Mouse (Mus musculus) neural tube, embryonic 15.5 days (tissue): ENCODE data around the gene Rbfox2. TPM values are rescaled to one million over a fixed set of nuclear protein-coding genes. Genes with fewer than 3 reads are reported as not detected.
A peak's percentile ranks its signal among the peaks of the same experiment; 100 is the strongest.

Experiments
- ATAC-seq: fragments of 200-750 bp; cut with Nextera tagmentation; 2 replicates; pipeline ENCODE4 v1.8.0; 2017; ENCODE audit warnings: mild to moderate bottlenecking, moderate TSS enrichment, moderate library complexity; ENCODE audit not compliant: low FRiP score
- H3K27ac ChIP-seq: fragments of 300-500 bp; sonication (generic); replicated peaks from 2 replicates; pipeline ENCODE4 v1.5.1; 2015; ENCODE audit warnings: mild to moderate bottlenecking, inconsistent platforms
- H3K27me3 ChIP-seq: fragments of 300-500 bp; sonication (generic); replicated peaks from 2 replicates; pipeline ENCODE4 v1.6.1; 2015; ENCODE audit warnings: inconsistent platforms
- H3K36me3 ChIP-seq: fragments of 300-500 bp; sonication (generic); 2 replicates; pipeline ENCODE4 v1.6.1; 2015; ENCODE audit warnings: inconsistent platforms
- H3K4me1 ChIP-seq: fragments of 300-500 bp; sonication (generic); 2 replicates; pipeline ENCODE4 v1.6.1; 2015; ENCODE audit warnings: inconsistent platforms
- H3K4me2 ChIP-seq: fragments of 300-500 bp; sonication (generic); 2 replicates; pipeline ENCODE4 v1.6.1; 2015; ENCODE audit warnings: inconsistent platforms, mild to moderate bottlenecking, moderate library complexity
- H3K4me3 ChIP-seq: fragments of 300-500 bp; sonication (generic); replicated peaks from 2 replicates; pipeline ENCODE4 v1.5.1; 2015; ENCODE audit warnings: mild to moderate bottlenecking, inconsistent platforms
- H3K9ac ChIP-seq: fragments of 300-500 bp; sonication (generic); replicated peaks from 2 replicates; pipeline ENCODE4 v1.6.1; 2015; ENCODE audit warnings: mild to moderate bottlenecking, inconsistent platforms
- H3K9me3 ChIP-seq: fragments of 300-500 bp; sonication (generic); replicated peaks from 2 replicates; pipeline ENCODE4 v1.6.1; 2016; ENCODE audit warnings: inconsistent platforms
- WGBS: fragments of 180-500 bp; shearing (Covaris S2); methylation state at CpG from one replicate; pipeline ENCODE4 v1.1.7; 2015; ENCODE audit warnings: mixed read lengths; 5-methylcytosine and 5-hydroxymethylcytosine counted together
- polyA plus RNA-seq: library from polyadenylated mRNA; unstranded; fragments of >200 nt; fragmentation: Nextera tagmentation; extraction: Ambion mirVana; gene quantifications from 2 replicates; pipeline ENCODE4 v1.2.1, GENCODE M21; 2015

Gene Rbfox2
- polyA plus RNA-seq, 1 experiment from 2014 or later: 120 TPM

DNA sequence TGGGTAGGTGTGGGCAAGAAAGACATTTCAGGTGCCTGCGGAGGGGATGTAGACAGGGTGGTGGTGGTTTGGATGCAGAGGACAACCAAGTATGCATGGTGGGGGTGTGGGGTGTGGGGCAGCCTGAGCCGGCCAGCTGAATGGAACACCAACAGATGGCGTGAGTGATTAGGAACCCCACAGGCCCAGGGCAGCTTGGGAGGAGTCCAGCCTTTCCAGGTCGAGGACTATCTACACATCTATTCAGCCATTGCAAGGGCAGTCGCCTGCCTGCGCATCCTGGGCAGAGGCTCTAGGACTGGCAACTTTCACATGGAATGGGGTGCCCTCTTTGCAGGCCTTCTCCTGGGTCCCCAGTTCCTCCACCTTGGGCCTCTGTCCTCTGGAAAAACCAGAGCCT, 272.3 kb downstream of the Rbfox2 start:
- Histone ChIP-seq H3K9ac (no peak overlapping the region), H3K27me3 (no peaks in the 10 kb centered on the region), H3K4me3 (no peak overlapping the region), H3K27ac (no peak overlapping the region), H3K4me2 (no peak overlapping the region), H3K4me1 (peaks cover 21% of the 10 kb centered on the region), H3K36me3 (no peaks in the 10 kb centered on the region), H3K9me3 (no peaks in the 10 kb centered on the region)
- WGBS: 69% methylated on average over 6 of the region's 6 CpGs
- ATAC-seq: no peak

DNA sequence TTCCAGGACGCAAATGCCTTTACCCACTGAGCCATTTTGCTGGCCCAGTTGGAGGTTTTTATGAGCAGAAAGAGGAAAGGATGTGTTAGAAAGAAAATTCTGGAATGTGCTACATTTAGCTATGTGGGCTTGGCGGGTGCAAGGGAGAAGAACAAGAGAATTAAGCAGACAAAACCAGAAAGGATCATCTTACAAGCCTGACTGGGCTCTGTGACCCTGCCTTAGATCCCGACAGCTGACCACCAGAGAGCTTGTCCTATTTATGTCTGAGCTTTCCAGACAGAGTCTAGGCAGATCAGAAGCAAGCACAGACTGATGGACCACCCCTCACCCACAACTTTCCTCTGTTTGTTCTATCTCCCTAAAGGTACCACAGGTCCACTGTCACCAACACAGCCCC, 275.5 kb downstream of the Rbfox2 start:
- ATAC-seq: no peak
- 66% methylated on average over 3 of the region's 3 CpGs for WGBS
- no peaks in the 10 kb centered on the region for H3K27me3 ChIP-seq
- no peak overlapping the region for H3K27ac ChIP-seq
- H3K36me3 ChIP-seq: no peaks in the 10 kb centered on the region
- peaks cover 7% of the 10 kb centered on the region; the same call in 1 of the 2 replicates for H3K4me1 ChIP-seq
- no peaks in the 10 kb centered on the region for H3K9me3 ChIP-seq
- H3K9ac ChIP-seq: no peak overlapping the region
- H3K4me2 ChIP-seq: no peak overlapping the region
- H3K4me3 ChIP-seq: no peak overlapping the region

DNA sequence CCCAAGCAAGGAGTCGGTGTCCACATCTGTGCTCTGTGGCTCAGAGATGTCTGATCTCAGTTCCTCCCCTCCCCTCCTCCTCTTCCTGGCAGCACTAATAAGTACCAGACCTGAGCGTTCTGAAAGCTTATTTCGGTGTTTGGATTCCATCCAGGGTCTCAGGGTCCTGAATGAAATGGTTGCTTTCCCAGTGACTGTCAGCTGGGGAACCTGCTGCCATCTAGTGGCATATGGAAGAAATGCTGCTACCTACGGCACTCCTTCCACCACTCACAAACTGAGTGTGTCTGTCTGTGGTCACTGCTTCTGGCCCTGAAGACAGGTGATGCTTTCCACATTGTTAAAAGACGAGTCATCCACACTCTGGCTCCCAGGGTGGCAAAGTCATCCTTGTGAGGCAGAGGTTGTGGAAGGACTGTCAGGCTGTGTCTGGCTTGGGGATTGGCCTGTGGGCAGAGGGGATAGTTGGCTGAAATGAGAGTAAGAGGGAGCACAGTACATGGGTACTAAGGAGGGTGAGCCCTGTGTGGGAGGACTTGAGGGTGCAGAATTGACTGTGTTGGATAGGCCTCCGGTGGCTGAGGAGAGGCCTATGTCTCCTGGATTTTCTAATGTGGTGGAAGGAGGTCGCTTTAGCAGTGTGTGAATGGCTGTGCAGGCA, 277.3 kb downstream of the Rbfox2 start:
- Histone ChIP-seq H3K9ac (no peak overlapping the region), H3K9me3 (no peaks in the 10 kb centered on the region), H3K36me3 (no peaks in the 10 kb centered on the region), H3K4me3 (no peak overlapping the region), H3K27me3 (no peaks in the 10 kb centered on the region), H3K27ac (peak overlapping the region; percentile 43), H3K4me1 (0 out of 2 replicates have a peak, but pooled peaks cover 12% of the 10 kb centered on the region), H3K4me2 (no peak overlapping the region)
- WGBS: 27% methylated on average over 7 of the region's 7 CpGs
- peak; percentile 64; the same call in 1 of the 2 replicates for ATAC-seq

Other genes with a start within 250 kb of the Rbfox2 start
- 0.19 TPM in 1 of 2 replicates, not detected in the other for gene Apol7a, start 92.1 kb upstream of the Rbfox2 start, polyA plus RNA-seq
- 0.28 and 0.37 TPM in 2 replicates for gene Apol9a, start 104.1 kb upstream of the Rbfox2 start, polyA plus RNA-seq
- not detected in 2 replicates for gene Apol7b, start 140.5 kb upstream of the Rbfox2 start, polyA plus RNA-seq
- not detected in 2 replicates for gene Apol10a, start 170.0 kb upstream of the Rbfox2 start, polyA plus RNA-seq
- gene Apol11a, start 201.3 kb upstream of the Rbfox2 start, polyA plus RNA-seq: not detected in 2 replicates
- 0.40 TPM in 1 of 2 replicates, not detected in the other for gene Apol7c, start 226.3 kb upstream of the Rbfox2 start, polyA plus RNA-seq